ENCODE assay signal across 15 mouse cellular contexts in genomic region chr1:167054029-167054428, GRCm38 (mm10).
"Had no signal": no experiment of that assay in that cellular context is flagged by ENCODE, and none has a peak within 500 bp of the region (broad histone marks: within the 10 kb centered on the region; RNA-seq: fewer than 3 reads in every experiment).

No protein-coding gene starts in this region.

- H3K9me3 ChIP-seq: limb, embryonic 15.5 days; liver, embryonic 13.5 days; megakaryocyte, embryonic 14.5 days; midbrain, embryonic 10.5 days; midbrain, embryonic 13.5 days had no signal

- H3K4me2 ChIP-seq: limb, embryonic 15.5 days; liver, embryonic 13.5 days; midbrain, embryonic 13.5 days had no signal

- H3K27ac ChIP-seq: limb, embryonic 15.5 days; liver, embryonic 13.5 days; midbrain, embryonic 10.5 days; midbrain, embryonic 13.5 days had no signal

- H3K4me1 ChIP-seq: limb, embryonic 15.5 days; liver, embryonic 13.5 days; megakaryocyte, embryonic 14.5 days had no signal

- H3K36me3 ChIP-seq: limb, embryonic 15.5 days; liver, embryonic 13.5 days; midbrain, embryonic 10.5 days; midbrain, embryonic 13.5 days had no signal

- H3K27me3 ChIP-seq: limb, embryonic 15.5 days; liver, embryonic 13.5 days; megakaryocyte, embryonic 14.5 days; midbrain, embryonic 13.5 days had no signal

- H3K9ac ChIP-seq: limb, embryonic 15.5 days; liver, embryonic 13.5 days; midbrain, embryonic 13.5 days had no signal

- DNase-seq: kidney, adult 18-20 months; kidney, adult 9 months; kidney, postnatal 14 days; layer of hippocampus, adult 9-11 months; liver, embryonic 13.5 days; lung, adult 2 months; lung, postnatal 36 days; thymus, adult 18-20 months; thymus, postnatal 36 days had no signal

- H3K4me3 ChIP-seq: limb, embryonic 15.5 days; liver, embryonic 13.5 days; megakaryocyte, embryonic 14.5 days; midbrain, embryonic 10.5 days; midbrain, embryonic 13.5 days had no signal

- ATAC-seq: intestine, embryonic 16.5 days; lung, postnatal 0 days; midbrain, embryonic 13.5 days had no signal
